9 mouse cellular contexts compared by ENCODE assay signal in the genomic region with DNA sequence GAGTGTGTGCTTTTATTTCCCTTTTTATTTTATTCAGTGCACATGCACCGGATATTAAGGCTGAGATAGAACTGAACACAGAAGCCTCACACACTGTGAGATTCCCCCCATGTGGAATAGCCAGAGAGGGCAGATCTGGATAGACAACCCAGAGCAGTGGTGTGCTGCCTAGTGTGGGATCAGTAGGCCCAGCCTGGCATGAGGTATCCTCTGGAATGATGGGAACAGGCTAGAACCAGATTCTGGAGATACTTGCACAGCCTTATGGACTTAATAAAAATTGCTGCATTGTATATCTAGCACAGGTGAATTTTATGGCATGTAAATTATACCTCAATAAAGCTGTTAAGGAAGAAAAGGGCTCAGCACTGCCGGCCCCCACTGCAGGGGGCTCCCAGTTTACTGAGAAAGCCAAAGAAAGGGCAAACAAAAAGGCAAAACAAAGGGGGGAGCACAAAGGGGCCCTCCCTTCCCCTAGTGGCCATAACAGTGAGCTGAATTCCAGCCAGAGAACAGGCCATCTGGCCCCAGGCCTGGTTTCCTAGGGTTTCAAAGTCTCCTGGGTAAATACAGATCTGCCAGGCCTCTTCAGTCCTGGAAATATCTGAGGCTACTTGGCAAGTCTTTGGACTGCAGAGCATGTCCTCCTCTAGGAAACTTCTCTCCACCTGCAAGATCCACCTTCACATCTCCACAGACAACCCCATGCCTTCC.
A peak's percentile ranks its signal among the peaks of the same experiment; 100 is the strongest.
DNase-seq lines count a peak whose midpoint lies in the region; ATAC-seq and TF ChIP-seq lines count a peak whose summit lies in the region.
"Had no signal": no experiment of that assay in that cellular context is flagged by ENCODE, and none has a peak within 500 bp of the region (broad histone marks: within the 10 kb centered on the region; RNA-seq: fewer than 3 reads in every experiment).

No protein-coding gene starts in this region.

- H3K9ac ChIP-seq in forebrain, postnatal 0 days: no peak overlapping the region
- H3K9ac ChIP-seq in hindbrain, postnatal 0 days (replicated peaks; ENCODE audit: low read length): no peak overlapping the region
- H3K9ac ChIP-seq in neural tube, embryonic 12.5 days: no peak overlapping the region
- H3K9ac ChIP-seq: lung, embryonic 15.5 days had no signal

- no peak overlapping the region for H3K4me2 ChIP-seq in forebrain, postnatal 0 days (ENCODE audit: low read depth)
- no peak overlapping the region for H3K4me2 ChIP-seq in hindbrain, postnatal 0 days (ENCODE audit: low read depth, low read length)
- H3K4me2 ChIP-seq in neural tube, embryonic 12.5 days (replicated peaks): no peak overlapping the region
- H3K4me2 ChIP-seq: lung, embryonic 15.5 days had no signal

- 29% methylated on average over 2 of the region's 2 CpGs for WGBS in forebrain, postnatal 0 days
- WGBS in hindbrain, postnatal 0 days: 18% methylated on average over 2 of the region's 2 CpGs
- WGBS in neural tube, embryonic 12.5 days: 11% methylated on average over 2 of the region's 2 CpGs

- H3K4me3 ChIP-seq in forebrain, postnatal 0 days (ENCODE audit: low read depth, low read length): no peak overlapping the region
- H3K4me3 ChIP-seq in hindbrain, postnatal 0 days (ENCODE audit: low read length): no peak overlapping the region
- H3K4me3 ChIP-seq in neural tube, embryonic 12.5 days: no peak overlapping the region
- H3K4me3 ChIP-seq: lung, embryonic 15.5 days had no signal

- H3K27me3 ChIP-seq in forebrain, postnatal 0 days (ENCODE audit: insufficient read depth, low read length): no peaks in the 10 kb centered on the region
- H3K27me3 ChIP-seq in hindbrain, postnatal 0 days (ENCODE audit: insufficient read depth, low read length): no peaks in the 10 kb centered on the region
- H3K27me3 ChIP-seq in neural tube, embryonic 12.5 days (replicated peaks): no peaks in the 10 kb centered on the region
- H3K27me3 ChIP-seq: lung, embryonic 15.5 days had no signal

- no peak overlapping the region for H3K27ac ChIP-seq in forebrain, postnatal 0 days (ENCODE audit: low read depth, low read length)
- H3K27ac ChIP-seq in hindbrain, postnatal 0 days: 0 out of 2 replicates have a peak overlapping the region, but pooled peaks have one; percentile 11
- peak overlapping the region; percentile 42; the same call in 1 of the 2 replicates for H3K27ac ChIP-seq in neural tube, embryonic 12.5 days
- H3K27ac ChIP-seq: lung, embryonic 15.5 days had no signal

- H3K4me1 ChIP-seq in forebrain, postnatal 0 days (ENCODE audit: insufficient read depth): no peaks in the 10 kb centered on the region
- peaks cover 9% of the 10 kb centered on the region for H3K4me1 ChIP-seq in hindbrain, postnatal 0 days (ENCODE audit: insufficient read depth, low read length)
- peaks cover 25% of the 10 kb centered on the region for H3K4me1 ChIP-seq in neural tube, embryonic 12.5 days
- H3K4me1 ChIP-seq: lung, embryonic 15.5 days had no signal

- peak; percentile 29 for TF ChIP-seq CTCF in forebrain, postnatal 0 days (IDR thresholded peaks at IDR 0.05; ENCODE audit: low read depth)
- peak; percentile 55 for TF ChIP-seq CTCF in hindbrain, postnatal 0 days (IDR thresholded peaks at IDR 0.05; ENCODE audit: low read depth)

- 0 out of 2 replicates have a peak, but pooled peaks cover 4% of the 10 kb centered on the region for H3K36me3 ChIP-seq in forebrain, postnatal 0 days (ENCODE audit: insufficient read depth)
- H3K36me3 ChIP-seq in hindbrain, postnatal 0 days (ENCODE audit: insufficient read depth, low read length): no peaks in the 10 kb centered on the region
- peaks cover 8% of the 10 kb centered on the region; the same call in 1 of the 2 replicates for H3K36me3 ChIP-seq in neural tube, embryonic 12.5 days
- H3K36me3 ChIP-seq: lung, embryonic 15.5 days had no signal

- peak; percentile 61 for DNase-seq in adrenal gland, postnatal 14 days
- DNase-seq in adrenal gland, adult 8-10 months: no peak
- DNase-seq in MN1 (ENCODE audit: low spot score): peak; percentile 73
- DNase-seq in forebrain, postnatal 0 days: no peak
- DNase-seq in hindbrain, postnatal 0 days (ENCODE audit: low spot score): peak; percentile 74
- no peak for DNase-seq in layer of hippocampus, adult 8-10 months (ENCODE audit: low spot score in 2 of 2)
- DNase-seq in testis, postnatal 10 days (ENCODE audit: low spot score): no peak

- no peaks in the 10 kb centered on the region for H3K9me3 ChIP-seq in forebrain, postnatal 0 days (ENCODE audit: low read length)
- H3K9me3 ChIP-seq in hindbrain, postnatal 0 days (ENCODE audit: low read length): no peaks in the 10 kb centered on the region
- H3K9me3 ChIP-seq in neural tube, embryonic 12.5 days: no peaks in the 10 kb centered on the region
- H3K9me3 ChIP-seq: lung, embryonic 15.5 days had no signal

- ATAC-seq in forebrain, postnatal 0 days: no peak
- ATAC-seq in hindbrain, postnatal 0 days: peak; percentile 58
- peak; percentile 57 for ATAC-seq in neural tube, embryonic 12.5 days (ENCODE audit: low FRiP score, low read depth)

Comparison
In these comparisons a context has a peak if more than half of its experiments do, and no peak if none do; other contexts are left out.
1. DNase-seq: peak in adrenal gland, postnatal 14 days (single experiment), MN1 (single experiment) and hindbrain, postnatal 0 days (single experiment); none in adrenal gland, adult 8-10 months (single experiment), forebrain, postnatal 0 days (single experiment), layer of hippocampus, adult 8-10 months (0 of 2) and testis, postnatal 10 days (single experiment).